Mouse (Mus musculus) heart, adult 2 months (tissue): ENCODE measurements around the gene Vcam1. TPM values are rescaled to one million over a fixed set of nuclear protein-coding genes. Genes with fewer than 3 reads are reported as not detected.

ENCODE experiments used
- DNase-seq, 2 experiments: peaks; one replicate each; pipeline ENCODE4 v3.0.0; 2021
- H3K27ac ChIP-seq: fragments of 200-600 bp; 2 replicates; pipeline ENCODE4 v1.8.1; 2022
- H3K27me3 ChIP-seq: fragments of 200-500 bp; 2 replicates; pipeline ENCODE4 v1.6.1; 2012; ENCODE audit warnings: mild to moderate bottlenecking, low read length, inconsistent platforms, mixed read lengths; ENCODE audit not compliant: control insufficient read depth, insufficient read depth
- H3K36me3 ChIP-seq: fragments of 200-500 bp; 2 replicates; pipeline ENCODE4 v1.6.1; 2012; ENCODE audit warnings: low read length, inconsistent platforms; ENCODE audit not compliant: control insufficient read depth, insufficient read depth
- H3K4me1 ChIP-seq: fragments of 200-500 bp; 2 replicates; pipeline ENCODE4 v1.6.1; 2011; ENCODE audit warnings: low read length; ENCODE audit not compliant: control insufficient read depth, insufficient read depth
- H3K4me3 ChIP-seq: fragments of 200-600 bp; 2 replicates; pipeline ENCODE4 v1.8.1; 2022
- H3K79me2 ChIP-seq: fragments of 200-500 bp; replicated peaks from 2 replicates; pipeline ENCODE4 v1.6.1; 2012; ENCODE audit warnings: mild to moderate bottlenecking, inconsistent platforms, low read length, moderate library complexity, mixed read lengths; ENCODE audit not compliant: control insufficient read depth, insufficient read depth
- H3K9ac ChIP-seq: fragments of 200-500 bp; 2 replicates; pipeline ENCODE4 v1.6.1; 2012; ENCODE audit warnings: low read depth, mild to moderate bottlenecking, control low read depth, inconsistent platforms, low read length, mixed read lengths
- CTCF ChIP-seq: fragments of 200-600 bp; IDR thresholded peaks from 2 replicates; pipeline ENCODE4 v1.8.1; 2022; ENCODE audit warnings: antibody characterized with exemption, mild to moderate bottlenecking, moderate library complexity
- EP300 ChIP-seq: fragments of 200-500 bp; IDR thresholded peaks from 2 replicates; pipeline ENCODE4 v1.6.1; 2011; ENCODE audit warnings: low read depth, low read length, control low read depth; ENCODE audit not compliant: insufficient read depth
- POLR2A ChIP-seq: fragments of 200-500 bp; IDR thresholded peaks from 2 replicates; pipeline ENCODE4 v1.6.1; 2011; ENCODE audit warnings: mild to moderate bottlenecking, low read depth, low read length, control low read depth; ENCODE audit not compliant: insufficient read depth
- WGBS: fragments of 180-500 bp; shearing (Covaris S2); methylation state at CpG from one replicate; pipeline ENCODE4 v1.1.7; 2018; 5-methylcytosine and 5-hydroxymethylcytosine counted together
- intact Hi-C: fragments of 180-260 bp; cut with DNase I; formaldehyde crosslinking; loops from one replicate; pipeline ENCODE4 v1.15.1; 2025
- polyA plus RNA-seq: library from polyadenylated mRNA; depleted of rRNA; stranded (reverse); fragments of >200 nt; gene quantifications from 2 replicates; pipeline ENCODE4 v1.2.3, GENCODE M21; 2012
- total RNA-seq, 2 experiments: library from RNA; stranded (reverse); gene quantifications; 2 replicates each; pipeline ENCODE4 v1.2.3; 2021

The Vcam1 gene
- total and polyA plus RNA-seq, 3 experiments: 5.8 to 15.3 (median 14.7) TPM

GRCm38 (mm10) chr3:116094288-116094687 is 35.2 kb downstream of the Vcam1 start:
- Histone ChIP-seq H3K79me2 (no peaks in the 10 kb centered on the region), H3K27me3 (no peaks in the 10 kb centered on the region), H3K4me3 (no peak overlapping the region), H3K9ac (no peak overlapping the region), H3K4me1 (peaks cover 7% of the 10 kb centered on the region), H3K27ac (no peak overlapping the region), H3K36me3 (no peaks in the 10 kb centered on the region)
- intact Hi-C loops: no loop called here
- no peak for TF ChIP-seq POLR2A
- no peak for TF ChIP-seq CTCF
- TF ChIP-seq EP300: no peak
- no peak for DNase-seq
- 64% methylated on average over 2 of the region's 2 CpGs for WGBS

DNA sequence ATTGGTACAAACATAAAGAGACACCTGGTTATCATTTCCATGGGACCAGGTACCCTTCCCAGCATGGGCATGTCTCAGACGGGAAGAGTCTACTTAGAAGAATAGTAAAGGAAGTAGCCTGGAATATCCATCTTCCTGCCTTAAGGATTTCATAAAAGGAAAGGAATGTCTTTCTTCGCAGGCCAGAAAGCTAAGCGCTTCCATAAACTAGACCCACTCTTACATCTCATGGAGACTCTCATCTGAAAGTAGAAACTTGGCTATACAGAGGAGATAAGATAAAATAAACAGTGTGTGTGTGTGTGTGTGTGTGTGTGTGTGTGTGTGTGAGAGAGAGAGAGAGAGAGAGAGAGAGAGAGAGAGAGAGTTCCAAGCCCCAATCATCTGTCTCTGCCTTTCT is 36.9 kb downstream of the Vcam1 start:
- no peaks in the 10 kb centered on the region for H3K27me3 ChIP-seq
- H3K4me1 ChIP-seq: peaks cover 7% of the 10 kb centered on the region
- intact Hi-C loops: no loop called here
- TF ChIP-seq POLR2A (no peak), CTCF (no peak), EP300 (no peak)
- H3K79me2 ChIP-seq: no peaks in the 10 kb centered on the region
- H3K36me3 ChIP-seq: no peaks in the 10 kb centered on the region
- no peak overlapping the region for H3K9ac ChIP-seq
- WGBS: 53% methylated on average over 3 of the region's 3 CpGs
- no peak overlapping the region for H3K4me3 ChIP-seq
- no peak for DNase-seq
- no peak overlapping the region for H3K27ac ChIP-seq

GRCm38 (mm10) chr3:116091706-116092105 is 37.8 kb downstream of the Vcam1 start:
- Histone ChIP-seq H3K4me3 (no peak overlapping the region), H3K27ac (no peak overlapping the region), H3K36me3 (no peaks in the 10 kb centered on the region), H3K27me3 (no peaks in the 10 kb centered on the region), H3K9ac (no peak overlapping the region), H3K79me2 (no peaks in the 10 kb centered on the region), H3K4me1 (peaks cover 7% of the 10 kb centered on the region)
- intact Hi-C loops: no loop called here
- WGBS: 95% methylated on average over 5 of the region's 5 CpGs
- TF ChIP-seq CTCF: peak; percentile 21; the same call in 1 of the 2 replicates
- TF ChIP-seq EP300: no peak
- no peak for TF ChIP-seq POLR2A
- no peak for DNase-seq

GRCm38 (mm10) chr3:116085962-116086361 is 43.5 kb downstream of the Vcam1 start:
- Histone ChIP-seq H3K79me2 (no peaks in the 10 kb centered on the region), H3K27ac (no peak overlapping the region), H3K36me3 (no peaks in the 10 kb centered on the region), H3K4me1 (no peaks in the 10 kb centered on the region), H3K27me3 (no peaks in the 10 kb centered on the region), H3K9ac (no peak overlapping the region), H3K4me3 (no peak overlapping the region)
- intact Hi-C loops: no loop called here
- TF ChIP-seq POLR2A (no peak), CTCF (no peak)
- no peak for DNase-seq
- WGBS: 80% methylated on average over 4 of the region's 4 CpGs

GRCm38 (mm10) chr3:116080939-116081676 is 48.4 kb downstream of the Vcam1 start:
- TF ChIP-seq EP300 (0 out of 2 replicates have a peak, but pooled peaks have one; percentile 28), POLR2A (no peak), CTCF (peak; percentile 58)
- no peaks in the 10 kb centered on the region for H3K36me3 ChIP-seq
- peak; percentile 29 to 31 for DNase-seq
- no peaks in the 10 kb centered on the region for H3K27me3 ChIP-seq
- H3K4me3 ChIP-seq: no peak overlapping the region
- 39% methylated on average over 7 of the region's 7 CpGs for WGBS
- H3K27ac ChIP-seq: no peak overlapping the region
- intact Hi-C loops: loop anchor here (5.0 kb wide), 1 partner anchor 171 kb away; the partner anchor contains the start of gene Gpr88
- H3K4me1 ChIP-seq: peaks cover 2% of the 10 kb centered on the region
- no peaks in the 10 kb centered on the region for H3K79me2 ChIP-seq
- no peak overlapping the region for H3K9ac ChIP-seq

DNA sequence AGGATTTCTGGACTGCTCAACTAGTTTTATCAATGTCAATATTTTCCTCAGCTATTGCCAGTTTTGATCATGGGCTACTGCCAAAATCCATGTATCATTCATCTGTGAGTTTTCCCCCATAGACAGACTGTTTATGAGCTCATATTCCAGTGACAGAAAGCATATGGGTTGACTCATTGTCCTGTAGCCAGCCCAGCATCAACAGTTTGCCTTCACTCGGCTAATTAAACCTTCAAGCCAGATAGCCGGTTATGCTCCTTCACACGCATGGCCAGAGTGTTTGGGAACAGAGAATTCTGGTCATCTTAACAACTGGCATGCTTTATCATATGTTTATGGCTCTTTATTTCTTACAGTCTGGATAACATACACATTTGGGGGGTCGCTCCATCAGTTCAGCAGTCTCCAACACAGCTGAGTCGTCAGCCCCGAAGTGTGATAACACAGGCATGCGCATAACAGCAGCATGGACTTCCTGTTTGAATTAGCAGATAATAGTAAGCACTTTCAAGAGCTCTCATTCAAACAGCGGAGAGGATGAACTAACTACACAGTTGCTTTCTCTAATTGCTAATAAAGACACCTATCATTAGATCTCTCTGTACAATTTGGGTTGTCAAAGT is 49.2 kb downstream of the Vcam1 start:
- H3K79me2 ChIP-seq: no peaks in the 10 kb centered on the region
- peak; percentile 19 to 28 for DNase-seq
- peaks cover 2% of the 10 kb centered on the region for H3K4me1 ChIP-seq
- H3K4me3 ChIP-seq: no peak overlapping the region
- H3K27me3 ChIP-seq: no peaks in the 10 kb centered on the region
- 24% methylated on average over 8 of the region's 8 CpGs for WGBS
- H3K36me3 ChIP-seq: no peaks in the 10 kb centered on the region
- no peak overlapping the region for H3K9ac ChIP-seq
- H3K27ac ChIP-seq: no peak overlapping the region
- TF ChIP-seq EP300 (no peak), POLR2A (no peak), CTCF (no peak)
- intact Hi-C loops: loop anchor here (5.0 kb wide), 1 partner anchor 172 kb away; the partner anchor contains the start of gene Gpr88
